Mouse (Mus musculus): ENCODE results near the gene Nbas. TPM values are rescaled to one million over a fixed set of nuclear protein-coding genes. Genes with fewer than 3 reads are reported as not detected.

Gene Nbas
- polyA plus RNA-seq, 1 experiment from 2014 or later: 15.7 TPM

GRCm38 (mm10) chr12:13291453-13291852 lies 22.5 kb downstream of the Nbas start:
- no peak overlapping the region for H3K4me3 ChIP-seq (ENCODE audit: low read depth, low read length)
- H3K36me3 ChIP-seq (ENCODE audit: control insufficient read depth, insufficient read depth, low read length): no peaks in the 10 kb centered on the region
- H3K27ac ChIP-seq (ENCODE audit: low read depth, low read length): no peak overlapping the region
- DNase-seq (ENCODE audit: low spot score, missing footprints) (no peak), ATAC-seq (ENCODE audit: low FRiP score) (no peak)
- no peaks in the 10 kb centered on the region for H3K4me1 ChIP-seq (ENCODE audit: control insufficient read depth, insufficient read depth, low read length)
- H3K9me3 ChIP-seq (ENCODE audit: control insufficient read depth, low read length): no peaks in the 10 kb centered on the region
- H3K4me2 ChIP-seq: no peak overlapping the region
- WGBS: 77% methylated on average over 2 of the region's 2 CpGs
- no peak overlapping the region for H3K9ac ChIP-seq (ENCODE audit: low read length)
- no peaks in the 10 kb centered on the region for H3K27me3 ChIP-seq (ENCODE audit: control insufficient read depth, insufficient read depth, low read length)

DNA sequence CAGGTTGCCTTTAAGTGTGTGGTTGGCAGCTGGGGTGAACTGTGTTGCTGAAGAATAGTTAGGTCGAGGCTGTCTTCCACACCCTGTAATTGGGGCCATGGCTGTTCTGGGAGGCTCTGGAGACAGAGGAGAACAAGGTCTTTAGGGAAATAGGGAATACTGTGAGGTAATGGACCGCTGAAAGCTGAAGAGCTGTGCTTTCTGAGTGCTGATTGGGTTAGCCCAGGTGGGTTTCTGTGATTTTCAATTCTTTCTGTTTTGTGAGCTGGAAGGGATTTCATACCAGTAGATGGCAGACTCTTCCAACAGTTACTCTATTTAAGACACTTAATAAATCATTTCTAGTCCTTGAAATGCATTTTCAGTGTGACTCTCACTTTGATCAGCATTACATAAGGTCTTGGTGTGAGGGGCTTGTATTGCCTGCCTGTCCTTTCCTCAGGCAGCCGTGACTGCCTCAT lies 24.5 kb downstream of the Nbas start:
- H3K9ac ChIP-seq (ENCODE audit: low read length): no peak overlapping the region
- no peak overlapping the region for H3K4me2 ChIP-seq
- no peaks in the 10 kb centered on the region for H3K27me3 ChIP-seq (ENCODE audit: control insufficient read depth, insufficient read depth, low read length)
- H3K27ac ChIP-seq (ENCODE audit: low read depth, low read length): no peak overlapping the region
- H3K4me1 ChIP-seq (ENCODE audit: control insufficient read depth, insufficient read depth, low read length): no peaks in the 10 kb centered on the region
- no peak overlapping the region for H3K4me3 ChIP-seq (ENCODE audit: low read depth, low read length)
- H3K36me3 ChIP-seq (ENCODE audit: control insufficient read depth, insufficient read depth, low read length): no peaks in the 10 kb centered on the region
- ATAC-seq (ENCODE audit: low FRiP score) (no peak), DNase-seq (ENCODE audit: low spot score, missing footprints) (no peak)
- WGBS: 84% methylated on average over 3 of the region's 3 CpGs
- H3K9me3 ChIP-seq (ENCODE audit: control insufficient read depth, low read length): no peaks in the 10 kb centered on the region

GRCm38 (mm10) chr12:13303037-13303436 lies 34.1 kb downstream of the Nbas start:
- 82% methylated on average over 3 of the region's 3 CpGs for WGBS

GRCm38 (mm10) chr12:13313966-13314365 lies 45.0 kb downstream of the Nbas start:
- Histone ChIP-seq H3K4me1 (ENCODE audit: control insufficient read depth, insufficient read depth, low read length) (no peaks in the 10 kb centered on the region), H3K4me3 (ENCODE audit: low read depth, low read length) (no peak overlapping the region), H3K27ac (ENCODE audit: low read depth, low read length) (no peak overlapping the region), H3K27me3 (ENCODE audit: control insufficient read depth, insufficient read depth, low read length) (no peaks in the 10 kb centered on the region), H3K9ac (ENCODE audit: low read length) (no peak overlapping the region), H3K36me3 (ENCODE audit: control insufficient read depth, insufficient read depth, low read length) (peaks cover 3% of the 10 kb centered on the region; the same call in 1 of the 2 replicates), H3K4me2 (no peak overlapping the region), H3K9me3 (ENCODE audit: control insufficient read depth, low read length) (no peaks in the 10 kb centered on the region)
- DNase-seq (ENCODE audit: low spot score, missing footprints): no peak
- WGBS: 93% methylated on average over 2 of the region's 2 CpGs
- no peak for ATAC-seq (ENCODE audit: low FRiP score)

More at GRCm38 (mm10) chr12:13303037-13303436, 34.1 kb downstream of the Nbas start:
- Histone ChIP-seq H3K36me3 (ENCODE audit: control insufficient read depth, insufficient read depth, low read length) (no peaks in the 10 kb centered on the region), H3K27ac (ENCODE audit: low read depth, low read length) (no peak overlapping the region), H3K4me1 (ENCODE audit: control insufficient read depth, insufficient read depth, low read length) (no peaks in the 10 kb centered on the region), H3K9ac (ENCODE audit: low read length) (no peak overlapping the region), H3K4me3 (ENCODE audit: low read depth, low read length) (no peak overlapping the region), H3K4me2 (no peak overlapping the region), H3K27me3 (ENCODE audit: control insufficient read depth, insufficient read depth, low read length) (no peaks in the 10 kb centered on the region), H3K9me3 (ENCODE audit: control insufficient read depth, low read length) (no peaks in the 10 kb centered on the region)
- DNase-seq (ENCODE audit: low spot score, missing footprints): no peak
- ATAC-seq (ENCODE audit: low FRiP score): no peak

DNA sequence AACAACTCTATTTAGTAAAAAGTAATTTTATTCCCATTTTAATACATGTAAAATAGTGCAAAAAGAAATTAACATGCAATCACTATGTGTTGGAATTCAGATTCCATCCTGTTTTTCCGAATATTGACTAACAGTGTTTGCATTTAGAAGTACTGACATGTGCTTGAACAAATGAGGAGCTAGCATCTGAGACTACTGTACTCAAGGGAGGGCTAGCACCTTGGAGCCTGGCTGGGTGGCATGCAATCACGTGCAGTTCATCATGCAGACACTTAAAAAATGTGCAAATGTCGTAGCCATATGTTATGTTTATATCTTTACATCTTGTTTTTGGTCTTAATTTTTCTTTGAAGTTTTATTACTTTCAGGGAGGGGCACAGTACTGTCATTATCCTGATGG lies 45.5 kb downstream of the Nbas start:
- Histone ChIP-seq H3K9ac (ENCODE audit: low read length) (no peak overlapping the region), H3K27ac (ENCODE audit: low read depth, low read length) (no peak overlapping the region), H3K27me3 (ENCODE audit: control insufficient read depth, insufficient read depth, low read length) (no peaks in the 10 kb centered on the region), H3K4me1 (ENCODE audit: control insufficient read depth, insufficient read depth, low read length) (no peaks in the 10 kb centered on the region), H3K36me3 (ENCODE audit: control insufficient read depth, insufficient read depth, low read length) (peaks cover 3% of the 10 kb centered on the region; the same call in 1 of the 2 replicates), H3K9me3 (ENCODE audit: control insufficient read depth, low read length) (no peaks in the 10 kb centered on the region), H3K4me2 (no peak overlapping the region), H3K4me3 (ENCODE audit: low read depth, low read length) (no peak overlapping the region)
- DNase-seq (ENCODE audit: low spot score, missing footprints) (no peak), ATAC-seq (ENCODE audit: low FRiP score) (no peak)
- 88% methylated on average over 3 of the region's 3 CpGs for WGBS

DNA sequence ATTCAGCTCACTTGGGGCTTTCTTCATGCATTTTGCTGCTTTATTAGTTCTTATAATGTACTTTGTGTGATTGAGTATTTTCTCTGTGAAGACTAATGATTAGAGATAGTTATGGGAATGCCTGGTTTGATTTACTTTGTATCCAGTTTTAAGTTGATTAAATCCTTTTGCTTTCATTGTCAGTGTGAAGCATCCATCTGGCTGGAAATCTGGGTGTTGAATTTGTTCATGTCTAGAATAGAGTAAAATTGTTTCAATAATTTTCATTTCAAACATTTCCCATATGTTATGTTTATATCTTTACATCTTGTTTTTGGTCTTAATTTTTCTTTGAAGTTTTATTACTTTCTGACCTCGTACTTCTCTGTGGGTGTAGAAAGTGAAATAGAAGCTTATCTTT lies 46.1 kb downstream of the Nbas start:
- Histone ChIP-seq H3K4me2 (no peak overlapping the region), H3K36me3 (ENCODE audit: control insufficient read depth, insufficient read depth, low read length) (peaks cover 3% of the 10 kb centered on the region; the same call in 1 of the 2 replicates), H3K4me3 (ENCODE audit: low read depth, low read length) (no peak overlapping the region), H3K27ac (ENCODE audit: low read depth, low read length) (no peak overlapping the region), H3K4me1 (ENCODE audit: control insufficient read depth, insufficient read depth, low read length) (no peaks in the 10 kb centered on the region), H3K27me3 (ENCODE audit: control insufficient read depth, insufficient read depth, low read length) (no peaks in the 10 kb centered on the region), H3K9me3 (ENCODE audit: control insufficient read depth, low read length) (no peaks in the 10 kb centered on the region), H3K9ac (ENCODE audit: low read length) (no peak overlapping the region)
- no peak for ATAC-seq (ENCODE audit: low FRiP score)
- DNase-seq (ENCODE audit: low spot score, missing footprints): no peak
- 98% methylated on average over 1 of the region's 1 CpGs for WGBS

- Histone ChIP-seq H3K27me3 (ENCODE audit: control insufficient read depth, insufficient read depth, low read length) (no peaks in the 10 kb centered on the region), H3K9me3 (ENCODE audit: control insufficient read depth, low read length) (no peaks in the 10 kb centered on the region), H3K36me3 (ENCODE audit: control insufficient read depth, insufficient read depth, low read length) (no peaks in the 10 kb centered on the region), H3K27ac (ENCODE audit: low read depth, low read length) (no peak overlapping the region), H3K4me2 (no peak overlapping the region), H3K4me3 (ENCODE audit: low read depth, low read length) (no peak overlapping the region), H3K9ac (ENCODE audit: low read length) (no peak overlapping the region), H3K4me1 (ENCODE audit: control insufficient read depth, insufficient read depth, low read length) (no peaks in the 10 kb centered on the region)
- ATAC-seq (ENCODE audit: low FRiP score) (no peak), DNase-seq (ENCODE audit: low spot score, missing footprints) (no peak)
- 90% methylated on average over 5 of the region's 5 CpGs for WGBS
Measured at GRCm38 (mm10) chr12:13342535-13342934, 73.6 kb downstream of the Nbas start.

- no peaks in the 10 kb centered on the region for H3K27me3 ChIP-seq (ENCODE audit: control insufficient read depth, insufficient read depth, low read length)
- DNase-seq (ENCODE audit: low spot score, missing footprints) (no peak), ATAC-seq (ENCODE audit: low FRiP score) (no peak)
- no peaks in the 10 kb centered on the region for H3K9me3 ChIP-seq (ENCODE audit: control insufficient read depth, low read length)
- WGBS: 94% methylated on average over 10 of the region's 10 CpGs
- H3K9ac ChIP-seq (ENCODE audit: low read length): no peak overlapping the region
- no peak overlapping the region for H3K4me2 ChIP-seq
- H3K36me3 ChIP-seq (ENCODE audit: control insufficient read depth, insufficient read depth, low read length): no peaks in the 10 kb centered on the region
- no peak overlapping the region for H3K4me3 ChIP-seq (ENCODE audit: low read depth, low read length)
- no peak overlapping the region for H3K27ac ChIP-seq (ENCODE audit: low read depth, low read length)
- H3K4me1 ChIP-seq (ENCODE audit: control insufficient read depth, insufficient read depth, low read length): no peaks in the 10 kb centered on the region
Measured at GRCm38 (mm10) chr12:13356201-13356600, 87.3 kb downstream of the Nbas start.

DNA sequence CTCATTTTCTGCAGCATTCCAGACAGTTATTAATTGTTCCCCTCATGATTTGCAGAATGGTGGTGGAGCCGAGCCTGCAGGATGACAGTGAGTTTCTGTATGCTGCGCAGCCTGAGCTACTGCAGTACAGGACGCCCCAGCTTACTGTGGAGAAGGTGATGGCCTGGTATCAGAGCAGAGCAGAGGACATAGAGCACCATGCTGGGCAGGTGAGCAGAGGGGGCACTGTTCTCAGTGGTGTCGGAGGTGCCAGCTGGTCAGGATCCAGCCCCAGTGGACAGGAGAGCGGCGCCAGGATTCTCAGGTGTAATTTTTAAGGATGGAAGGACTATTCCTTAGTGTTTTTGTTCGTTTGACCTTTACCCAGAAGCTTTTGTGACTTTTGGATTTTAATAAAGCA lies 87.8 kb downstream of the Nbas start:
- Histone ChIP-seq H3K4me3 (ENCODE audit: low read depth, low read length) (no peak overlapping the region), H3K9me3 (ENCODE audit: control insufficient read depth, low read length) (no peaks in the 10 kb centered on the region), H3K4me2 (no peak overlapping the region), H3K36me3 (ENCODE audit: control insufficient read depth, insufficient read depth, low read length) (no peaks in the 10 kb centered on the region; the same call in 1 of the 2 replicates), H3K4me1 (ENCODE audit: control insufficient read depth, insufficient read depth, low read length) (no peaks in the 10 kb centered on the region), H3K27me3 (ENCODE audit: control insufficient read depth, insufficient read depth, low read length) (no peaks in the 10 kb centered on the region), H3K9ac (ENCODE audit: low read length) (no peak overlapping the region), H3K27ac (ENCODE audit: low read depth, low read length) (no peak overlapping the region)
- ATAC-seq (ENCODE audit: low FRiP score): no peak
- 88% methylated on average over 7 of the region's 7 CpGs for WGBS
- no peak for DNase-seq (ENCODE audit: low spot score, missing footprints)
